Comparison of ENCODE assay signal across 24 mouse cellular contexts in genomic region chr13:63968623-63969022, GRCm38 (mm10).
DNase-seq lines count a peak whose midpoint lies in the region; ATAC-seq lines count a peak whose summit lies in the region.
"Had no signal": no experiment of that assay in that cellular context is flagged by ENCODE, and none has a peak within 500 bp of the region (broad histone marks: within the 10 kb centered on the region; RNA-seq: fewer than 3 reads in every experiment).

No protein-coding gene starts in this region.

- 0 out of 2 replicates have a peak, but pooled peaks cover 2% of the 10 kb centered on the region for H3K4me1 ChIP-seq in limb, embryonic 11.5 days (ENCODE audit: control insufficient read depth, insufficient read depth, low read length)
- H3K4me1 ChIP-seq in forebrain, embryonic 13.5 days = no peaks in the 10 kb centered on the region
- H3K4me1 ChIP-seq: forebrain, embryonic 15.5 days; heart, embryonic 10.5 days; hindbrain, embryonic 10.5 days; hindbrain, embryonic 13.5 days; intestine, embryonic 15.5 days had no signal

- H3K27me3 ChIP-seq in limb, embryonic 11.5 days (ENCODE audit: control insufficient read depth, insufficient read depth, low read length) = no peaks in the 10 kb centered on the region
- H3K27me3 ChIP-seq in forebrain, embryonic 13.5 days = 0 out of 2 replicates have a peak, but pooled peaks cover 9% of the 10 kb centered on the region
- H3K27me3 ChIP-seq: forebrain, embryonic 15.5 days; hindbrain, embryonic 13.5 days; intestine, embryonic 15.5 days; Patski had no signal

- no peaks in the 10 kb centered on the region for H3K9me3 ChIP-seq in limb, embryonic 11.5 days (ENCODE audit: control insufficient read depth, low read length)
- H3K9me3 ChIP-seq in forebrain, embryonic 13.5 days (replicated peaks) = no peaks in the 10 kb centered on the region
- H3K9me3 ChIP-seq: forebrain, embryonic 10.5 days; forebrain, embryonic 15.5 days; G1E; heart, embryonic 10.5 days; hindbrain, embryonic 10.5 days; hindbrain, embryonic 13.5 days; intestine, embryonic 15.5 days had no signal

- DNase-seq in ES-CJ7 (ENCODE audit: low read depth, low spot score) (peak; percentile 85), WW6 (ENCODE audit: low read depth, low spot score) (peak; percentile 62)
- DNase-seq in limb, embryonic 11.5 days (ENCODE audit: low spot score) = peak; percentile 44
- DNase-seq in spleen, postnatal 4 days (ENCODE audit: low spot score in 2 of 2) = no peak
- no peak for DNase-seq in left cerebral cortex, adult 18-20 months (ENCODE audit: low spot score in 2 of 2)
- DNase-seq: adrenal gland, postnatal 10 days; adrenal gland, postnatal 36 days; cerebellum, adult 18-20 months; cerebellum, adult 9-10 months; cerebellum, postnatal 14 days; gastrocnemius, postnatal 25 days; heart, adult 18-20 months; heart, postnatal 36 days; kidney, adult 11 months had no signal

- no peak overlapping the region for H3K4me2 ChIP-seq in limb, embryonic 11.5 days (ENCODE audit: low read depth, severe bottlenecking)
- no peak overlapping the region for H3K4me2 ChIP-seq in forebrain, embryonic 13.5 days
- H3K4me2 ChIP-seq: forebrain, embryonic 15.5 days; hindbrain, embryonic 13.5 days; intestine, embryonic 15.5 days had no signal

- ATAC-seq in limb, embryonic 11.5 days (ENCODE audit: insufficient number of reproducible peaks, low FRiP score, low TSS enrichment, low read depth) = no peak
- no peak for ATAC-seq in forebrain, embryonic 13.5 days
- ATAC-seq: forebrain, embryonic 15.5 days; hindbrain, embryonic 16.5 days; intestine, embryonic 15.5 days; Patski had no signal

- H3K9ac ChIP-seq in limb, embryonic 11.5 days (ENCODE audit: low read length) = no peak overlapping the region
- no peak overlapping the region for H3K9ac ChIP-seq in forebrain, embryonic 13.5 days
- H3K9ac ChIP-seq: forebrain, embryonic 15.5 days; hindbrain, embryonic 13.5 days; intestine, embryonic 15.5 days had no signal

- no peaks in the 10 kb centered on the region for H3K36me3 ChIP-seq in limb, embryonic 11.5 days (ENCODE audit: control insufficient read depth, insufficient read depth, low read length)
- H3K36me3 ChIP-seq in forebrain, embryonic 13.5 days (ENCODE audit: poor library complexity, severe bottlenecking) = no peaks in the 10 kb centered on the region
- H3K36me3 ChIP-seq: forebrain, embryonic 10.5 days; forebrain, embryonic 15.5 days; G1E; heart, embryonic 10.5 days; hindbrain, embryonic 10.5 days; hindbrain, embryonic 13.5 days; intestine, embryonic 15.5 days had no signal

- 20% methylated on average over 3 of the region's 3 CpGs for WGBS in limb, embryonic 11.5 days
- 48% methylated on average over 3 of the region's 3 CpGs for WGBS in forebrain, embryonic 13.5 days

- H3K27ac ChIP-seq in limb, embryonic 11.5 days (replicated peaks; ENCODE audit: low read depth, low read length) = no peak overlapping the region
- no peak overlapping the region for H3K27ac ChIP-seq in forebrain, embryonic 13.5 days
- H3K27ac ChIP-seq: forebrain, embryonic 10.5 days; forebrain, embryonic 15.5 days; heart, embryonic 10.5 days; hindbrain, embryonic 10.5 days; hindbrain, embryonic 13.5 days; intestine, embryonic 15.5 days had no signal

- no peak overlapping the region for H3K4me3 ChIP-seq in limb, embryonic 11.5 days (ENCODE audit: low read depth, low read length)
- H3K4me3 ChIP-seq in forebrain, embryonic 13.5 days = no peak overlapping the region
- H3K4me3 ChIP-seq: forebrain, embryonic 10.5 days; forebrain, embryonic 15.5 days; heart, embryonic 10.5 days; hindbrain, embryonic 10.5 days; hindbrain, embryonic 13.5 days; intestine, embryonic 15.5 days had no signal

Comparison
In these comparisons a context has a peak if more than half of its experiments do, and no peak if none do; other contexts are left out.
1. DNase-seq: peak in ES-CJ7 (single experiment), WW6 (single experiment) and limb, embryonic 11.5 days (single experiment); none in spleen, postnatal 4 days (0 of 2) and left cerebral cortex, adult 18-20 months (0 of 2).